Mouse (Mus musculus) liver, embryonic 14.5 days (tissue): Measurements from ENCODE around the gene Gtsf1. TPM values are rescaled to one million over a fixed set of nuclear protein-coding genes. Genes with fewer than 3 reads are reported as not detected.

Experiments
- ATAC-seq: fragments of 200-750 bp; cut with Nextera tagmentation; 2 replicates; pipeline ENCODE4 v1.8.0; 2017; ENCODE audit warnings: moderate number of reproducible peaks, mild to moderate bottlenecking, moderate library complexity; ENCODE audit not compliant: insufficient read depth
- DNase-seq, 3 experiments: peaks; one replicate each; pipeline ENCODE4 v3.0.0-alpha.2; 2012 to 2013; ENCODE audit warnings: low read depth in 3 of 3, low spot score in 3 of 3
- H3K27ac ChIP-seq: fragments of 300-500 bp; sonication (generic); 2 replicates; pipeline ENCODE4 v1.5.1; 2014; ENCODE audit warnings: moderate library complexity, mild to moderate bottlenecking, control low read depth, inconsistent platforms
- H3K27me3 ChIP-seq: fragments of 300-500 bp; sonication (generic); 2 replicates; pipeline ENCODE4 v1.6.1; 2014; ENCODE audit warnings: mild to moderate bottlenecking, low read length, moderate library complexity; ENCODE audit not compliant: control insufficient read depth, insufficient read depth
- H3K36me3 ChIP-seq: fragments of 300-500 bp; sonication (generic); replicated peaks from 2 replicates; pipeline ENCODE4 v1.6.1; 2014; ENCODE audit warnings: low read depth; ENCODE audit not compliant: control insufficient read depth, insufficient read depth
- H3K4me1 ChIP-seq, 2 experiments: fragments of 200-500 bp in 1 of 2; fragments of 300-500 bp in 1 of 2; sonication (generic) in 1 of 2; replicated peaks; 2 replicates each; pipeline ENCODE4 v1.6.1; 2012 to 2014; ENCODE audit warnings: antibody characterized with exemption in 1 of 2, inconsistent platforms in 1 of 2, low read length in 1 of 2; ENCODE audit not compliant: control insufficient read depth in 2 of 2, insufficient read depth in 2 of 2
- H3K4me2 ChIP-seq: fragments of 300-500 bp; sonication (generic); 2 replicates; pipeline ENCODE4 v1.6.1; 2014; ENCODE audit warnings: low read depth, mild to moderate bottlenecking, control low read depth, moderate library complexity
- H3K4me3 ChIP-seq, 2 experiments: fragments of 200-500 bp in 1 of 2; fragments of 300-500 bp in 1 of 2; sonication (generic) in 1 of 2; 2 replicates each; pipeline ENCODE4 v1.5.1; 2012 to 2014; ENCODE audit warnings: low read depth in 2 of 2, low read length in 2 of 2, mild to moderate bottlenecking in 2 of 2, control low read depth in 1 of 2, inconsistent platforms in 1 of 2, moderate library complexity in 1 of 2; ENCODE audit not compliant: insufficient read depth in 1 of 2
- H3K9ac ChIP-seq: fragments of 300-500 bp; sonication (generic); replicated peaks from 2 replicates; pipeline ENCODE4 v1.6.1; 2014; ENCODE audit warnings: mild to moderate bottlenecking, control low read depth, moderate library complexity
- H3K9me3 ChIP-seq: fragments of 300-500 bp; sonication (generic); 2 replicates; pipeline ENCODE4 v1.6.1; 2016; ENCODE audit warnings: low read length, mixed read lengths; ENCODE audit not compliant: control insufficient read depth
- CTCF ChIP-seq: IDR thresholded peaks from 2 replicates; pipeline ENCODE4 v1.5.1; 2016; ENCODE audit warnings: antibody characterized with exemption, low read depth, control low read depth
- EP300 ChIP-seq: IDR thresholded peaks from 2 replicates; pipeline ENCODE4 v1.6.1; 2016; ENCODE audit warnings: antibody characterized with exemption, low read depth
- WGBS: fragments of 180-500 bp; shearing (Covaris S2); extraction: QIAGEN DNeasy Blood & Tissue Kit; methylation state at CpG from one replicate; pipeline ENCODE4 v1.1.7; 2014; ENCODE audit not compliant: insufficient replicate concordance; 5-methylcytosine and 5-hydroxymethylcytosine counted together
- polyA plus RNA-seq, 2 experiments: library from polyadenylated mRNA; depleted of rRNA in 1 of 2; stranded (reverse) in 1 of 2; unstranded in 1 of 2; fragments of >200 nt; fragmentation: Nextera tagmentation in 1 of 2; extraction: Ambion mirVana in 1 of 2; gene quantifications; 2 replicates each; pipeline versions ENCODE4 v1.2.1 to v1.2.3; 2012 to 2014

The Gtsf1 gene
- polyA plus RNA-seq, 2 experiments = not detected

DNA sequence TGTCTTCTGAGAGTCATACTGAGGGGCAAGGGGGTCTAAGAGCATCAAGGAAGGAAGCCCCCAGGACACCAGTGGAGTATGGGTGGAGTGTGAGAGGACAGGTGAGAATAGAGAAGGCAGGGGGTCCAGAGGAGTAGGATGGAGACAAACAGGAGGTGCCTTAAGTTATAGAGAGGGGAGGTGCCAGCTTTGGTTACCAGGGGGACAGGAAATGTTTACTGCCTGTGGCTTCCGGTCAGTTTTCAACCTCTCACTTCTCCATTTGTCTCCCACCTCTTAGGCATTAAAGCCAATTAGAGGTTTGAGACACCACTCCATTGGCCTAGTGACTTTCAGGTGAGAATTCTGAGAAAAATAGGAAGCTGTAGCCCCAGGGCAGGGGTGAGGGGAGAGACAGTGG lies 69.0 kb downstream of the Gtsf1 start:
- no peak overlapping the region for H3K27ac ChIP-seq
- ATAC-seq (no peak), DNase-seq (no peak)
- TF ChIP-seq EP300 = no peak
- no peak for TF ChIP-seq CTCF
- H3K9me3 ChIP-seq = no peaks in the 10 kb centered on the region
- no peak overlapping the region for H3K9ac ChIP-seq
- H3K4me2 ChIP-seq = no peak overlapping the region
- peaks cover 3% of the 10 kb centered on the region for H3K36me3 ChIP-seq
- no peak overlapping the region for H3K4me3 ChIP-seq
- WGBS = 24% methylated on average over 1 of the region's 1 CpGs
- peaks cover 5 to 50% of the 10 kb centered on the region in 2 experiments for H3K4me1 ChIP-seq
- H3K27me3 ChIP-seq = no peaks in the 10 kb centered on the region

DNA sequence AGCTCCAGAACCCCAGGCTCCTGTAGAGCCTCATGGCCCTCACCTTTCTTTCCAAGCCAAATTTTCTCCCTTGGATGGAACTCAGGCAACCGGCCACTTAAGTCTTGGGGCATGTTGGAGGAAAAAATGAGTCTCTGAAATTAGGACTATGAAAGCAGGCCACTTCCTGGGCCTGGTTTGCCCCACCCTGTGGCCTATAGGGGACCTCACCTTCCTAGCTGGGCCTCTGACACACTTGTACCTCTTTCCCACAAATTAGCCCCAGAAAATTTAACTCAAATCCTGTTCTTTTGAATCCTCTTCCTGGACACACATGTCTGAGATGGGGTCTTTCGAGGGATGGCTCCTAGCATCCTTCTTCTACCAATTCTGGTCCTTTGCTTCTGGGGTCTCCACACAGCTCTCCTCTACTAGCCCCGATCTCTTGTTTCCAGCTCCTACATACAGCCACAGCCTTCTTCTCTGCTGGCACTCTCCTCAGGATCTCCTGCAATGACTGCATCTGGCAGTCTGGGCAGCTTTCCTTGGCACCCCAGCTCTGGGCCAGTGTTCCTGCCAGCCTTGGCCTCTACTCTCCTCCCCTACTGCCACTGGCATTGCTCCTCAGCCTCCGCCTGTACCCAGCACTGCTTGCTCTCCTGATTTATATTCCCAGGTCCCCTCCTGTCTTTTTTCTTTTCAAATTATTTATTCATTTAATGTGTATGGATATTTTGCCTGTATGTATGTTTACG lies 70.2 kb downstream of the Gtsf1 start:
- Histone ChIP-seq H3K36me3 (peaks cover 3% of the 10 kb centered on the region), H3K4me3 (no peak overlapping the region), H3K9me3 (no peaks in the 10 kb centered on the region), H3K27me3 (no peaks in the 10 kb centered on the region), H3K27ac (no peak overlapping the region), H3K9ac (no peak overlapping the region), H3K4me1 (peaks cover 5 to 49% of the 10 kb centered on the region in 2 experiments), H3K4me2 (no peak overlapping the region)
- TF ChIP-seq CTCF (no peak), EP300 (no peak)
- ATAC-seq (no peak), DNase-seq (no peak)
- WGBS = 69% methylated on average over 5 of the region's 5 CpGs

DNA sequence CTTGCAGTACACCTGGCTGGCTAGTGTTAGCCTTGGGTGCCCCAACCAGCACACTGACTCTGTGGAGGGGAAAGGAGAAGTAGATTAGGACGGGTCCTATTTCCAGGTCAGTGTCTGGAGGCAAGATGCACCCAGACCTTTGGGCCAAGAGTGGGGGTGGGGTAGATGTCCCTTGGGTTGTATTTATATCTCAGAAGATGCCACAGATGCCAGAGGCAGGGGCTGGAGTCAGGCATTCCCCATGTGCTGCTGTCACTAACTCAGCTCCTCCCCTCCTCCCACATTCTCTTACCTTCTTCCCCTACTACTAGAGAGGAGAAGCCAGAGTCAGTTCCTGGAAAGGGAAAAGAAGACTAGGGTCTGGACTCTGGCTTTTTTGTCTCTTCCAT lies 71.2 kb downstream of the Gtsf1 start:
- Histone ChIP-seq H3K27me3 (no peaks in the 10 kb centered on the region), H3K36me3 (peaks cover 3% of the 10 kb centered on the region), H3K4me2 (no peak overlapping the region), H3K9me3 (no peaks in the 10 kb centered on the region), H3K9ac (no peak overlapping the region), H3K4me3 (no peak overlapping the region), H3K27ac (no peak overlapping the region), H3K4me1 (peaks cover 5 to 42% of the 10 kb centered on the region in 2 experiments)
- 26% methylated on average over 1 of the region's 1 CpGs for WGBS
- TF ChIP-seq EP300 = no peak
- no peak for TF ChIP-seq CTCF
- DNase-seq (no peak), ATAC-seq (no peak)

- H3K9ac ChIP-seq = no peak overlapping the region
- DNase-seq = no peak
- no peaks in the 10 kb centered on the region for H3K9me3 ChIP-seq
- no peaks in the 10 kb centered on the region for H3K27me3 ChIP-seq
- TF ChIP-seq EP300 = no peak
- no peak overlapping the region for H3K4me3 ChIP-seq
- H3K36me3 ChIP-seq = peaks cover 3% of the 10 kb centered on the region
- 0 out of 2 replicates have a peak, but pooled peaks have one; percentile 2 for ATAC-seq
- H3K4me1 ChIP-seq = peaks cover 5 to 37% of the 10 kb centered on the region in 2 experiments
- 19% methylated on average over 4 of the region's 4 CpGs for WGBS
- no peak overlapping the region for H3K27ac ChIP-seq
- H3K4me2 ChIP-seq = no peak overlapping the region
Observed at GRCm38 (mm10) chr15:103358278-103359121, 71.8 kb downstream of the Gtsf1 start.

DNA sequence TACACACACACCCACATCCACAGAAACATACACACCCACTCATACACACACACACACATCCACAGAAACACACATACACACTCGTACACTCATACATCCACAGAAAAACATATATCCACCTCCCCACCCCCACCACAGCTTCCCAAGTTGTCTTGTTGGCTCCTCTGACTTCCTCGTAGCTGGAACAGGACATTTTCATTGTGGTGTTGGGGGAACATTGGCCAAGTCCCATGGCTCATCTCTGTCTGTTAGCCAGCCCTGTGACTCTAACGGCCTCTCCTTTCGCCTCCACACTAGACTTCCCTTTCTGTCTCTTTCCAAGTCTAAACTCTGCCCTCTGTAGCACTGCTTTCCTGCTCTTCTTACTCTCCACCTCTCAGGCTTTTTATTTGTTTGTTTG lies 72.5 kb downstream of the Gtsf1 start:
- TF ChIP-seq EP300 (no peak), CTCF (no peak)
- peaks cover 3% of the 10 kb centered on the region for H3K36me3 ChIP-seq
- H3K9me3 ChIP-seq = no peaks in the 10 kb centered on the region
- H3K9ac ChIP-seq = no peak overlapping the region
- H3K4me1 ChIP-seq = peaks cover 5 to 34% of the 10 kb centered on the region in 2 experiments
- no peaks in the 10 kb centered on the region for H3K27me3 ChIP-seq
- DNase-seq (no peak), ATAC-seq (no peak)
- WGBS = 64% methylated on average over 4 of the region's 4 CpGs
- no peak overlapping the region for H3K4me2 ChIP-seq
- H3K4me3 ChIP-seq = no peak overlapping the region
- H3K27ac ChIP-seq = no peak overlapping the region
